Mouse (Mus musculus) heart, postnatal 0 days (tissue): ENCODE measurements around the gene Jph4.

ENCODE experiments used
- CTCF ChIP-seq: IDR thresholded peaks from 2 replicates; pipeline ENCODE4 v1.5.1; 2016; ENCODE audit warnings: antibody characterized with exemption, control low read depth, low read depth
- EP300 ChIP-seq: IDR thresholded peaks from 2 replicates; pipeline ENCODE4 v1.6.1; 2016; ENCODE audit warnings: antibody characterized with exemption, low read depth

DNA sequence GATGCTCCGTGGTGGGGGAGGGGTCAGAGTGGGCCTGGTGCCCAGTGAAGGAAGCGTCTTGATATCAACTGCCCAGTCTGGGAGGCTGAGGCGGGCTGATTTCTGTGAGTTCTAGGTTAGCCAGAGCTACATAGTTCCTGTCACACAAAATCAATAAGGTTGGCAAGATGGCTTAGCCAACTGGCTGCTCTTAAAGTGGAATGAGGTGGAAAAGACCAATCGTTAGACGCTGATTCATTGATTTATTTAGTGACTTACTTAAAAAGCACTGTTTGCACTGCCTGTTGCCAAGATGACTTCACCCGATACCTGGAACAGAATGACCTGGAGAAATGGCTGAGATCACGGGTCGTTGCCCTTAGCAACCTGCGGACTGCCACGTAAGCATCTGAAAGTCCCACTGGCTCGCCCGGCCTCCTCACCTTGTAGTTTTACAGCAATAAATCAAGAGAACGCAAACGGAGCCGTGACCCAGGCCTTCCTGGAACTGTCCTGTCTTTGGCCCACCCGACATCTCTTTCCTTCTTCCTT, 36.3 kb upstream of the Jph4 start:
- no peak for TF ChIP-seq CTCF
- TF ChIP-seq EP300: no peak
